Mouse (Mus musculus) CH12.LX (cell line): ENCODE results near the gene Mical3. TPM values are rescaled to one million over a fixed set of nuclear protein-coding genes. Genes with fewer than 3 reads are reported as not detected.
A peak's percentile ranks its signal among the peaks of the same experiment; 100 is the strongest.

Experiments used
- DNase-seq: peaks from one replicate; pipeline ENCODE4 v3.0.0-alpha.2; 2013; ENCODE audit errors: extremely low read depth
- H3K27ac ChIP-seq: 2 replicates; pipeline ENCODE4 v1.5.1; 2012; ENCODE audit warnings: low read depth, mild to moderate bottlenecking, control low read depth, moderate library complexity; ENCODE audit not compliant: insufficient read depth
- H3K27me3 ChIP-seq: replicated peaks from 2 replicates; pipeline ENCODE3; 2012; ENCODE audit warnings: inconsistent platforms
- H3K36me3 ChIP-seq, 2 experiments: replicated peaks in 1 of 2; 2 replicates each; pipeline versions ENCODE3 to v1.6.1; 2012; ENCODE audit warnings: inconsistent platforms in 1 of 2, low read length in 1 of 2, mild to moderate bottlenecking in 1 of 2, mixed read lengths in 1 of 2, moderate library complexity in 1 of 2; ENCODE audit not compliant: control insufficient read depth in 1 of 2, insufficient read depth in 1 of 2
- H3K4me1 ChIP-seq, 2 experiments: 2 replicates each; pipeline ENCODE4 v1.6.1; 2012; ENCODE audit warnings: inconsistent platforms in 1 of 2, moderate library complexity in 1 of 2; ENCODE audit not compliant: insufficient read depth in 2 of 2, control insufficient read depth in 1 of 2
- H3K4me2 ChIP-seq: 2 replicates; pipeline ENCODE4 v1.6.1; 2012; ENCODE audit warnings: low read depth, mild to moderate bottlenecking, control low read depth; ENCODE audit not compliant: poor library complexity, insufficient read depth, severe bottlenecking
- H3K4me3 ChIP-seq, 3 experiments: fragments of 150-350 bp in 1 of 3; sonication (generic) in 1 of 3; replicated peaks in 1 of 3; 2 replicates each; pipeline versions ENCODE3 to v1.5.1; 2011 to 2012; ENCODE audit warnings: low read depth in 2 of 3, low read length in 2 of 3, mild to moderate bottlenecking in 2 of 3, moderate library complexity in 2 of 3, control low read depth in 1 of 3, improper control_type of control experiment in 1 of 3, inconsistent platforms in 1 of 3, mixed read lengths in 1 of 3; ENCODE audit not compliant: poor library complexity in 1 of 3
- H3K79me2 ChIP-seq: replicated peaks from 2 replicates; pipeline ENCODE4 v1.6.1; 2012; ENCODE audit warnings: mild to moderate bottlenecking, moderate library complexity; ENCODE audit not compliant: control insufficient read depth, poor library complexity, insufficient read depth, severe bottlenecking; ENCODE audit errors: extremely low read depth
- H3K9ac ChIP-seq: 2 replicates; pipeline ENCODE4 v1.6.1; 2012; ENCODE audit warnings: low read depth, mild to moderate bottlenecking, control low read depth, moderate library complexity; ENCODE audit not compliant: insufficient read depth
- H3K9me3 ChIP-seq: replicated peaks from 2 replicates; pipeline ENCODE3; 2012; ENCODE audit warnings: low read length, inconsistent platforms, mixed read lengths
- CHD1 ChIP-seq: IDR thresholded peaks from 2 replicates; pipeline ENCODE4 v1.6.1; 2012; ENCODE audit warnings: low read depth, low read length, improper control_type of control experiment, inconsistent platforms
- MAZ ChIP-seq: IDR thresholded peaks from 2 replicates; pipeline ENCODE4 v1.6.1; 2012; ENCODE audit warnings: low read depth, mild to moderate bottlenecking, inconsistent platforms, low read length, improper control_type of control experiment, moderate library complexity
- NRF1 ChIP-seq: IDR thresholded peaks from 2 replicates; pipeline ENCODE4 v1.6.1; 2014; ENCODE audit warnings: low read depth, mild to moderate bottlenecking, inconsistent platforms, low read length, improper control_type of control experiment, moderate library complexity
- PAX5 ChIP-seq: IDR thresholded peaks from 2 replicates; pipeline ENCODE4 v1.6.1; 2012; ENCODE audit warnings: low read length, inconsistent platforms, mixed read lengths
- POLR2A ChIP-seq: IDR thresholded peaks from 2 replicates; pipeline ENCODE4 v1.6.1; 2011; ENCODE audit warnings: low read depth, mild to moderate bottlenecking, improper control_type of control experiment, low read length
- RAD21 ChIP-seq: IDR thresholded peaks from 2 replicates; pipeline ENCODE4 v1.6.1; 2011; ENCODE audit warnings: low read depth, mild to moderate bottlenecking, low read length, improper control_type of control experiment, moderate library complexity
- USF2 ChIP-seq: conservative IDR thresholded peaks from 2 replicates; pipeline ENCODE4 v1.6.1; 2011; ENCODE audit warnings: low read depth, low read length, improper control_type of control experiment
- ZKSCAN1 ChIP-seq: IDR thresholded peaks from 2 replicates; pipeline ENCODE4 v1.6.1; 2012; ENCODE audit warnings: low read depth, inconsistent platforms, low read length, improper control_type of control experiment, borderline replicate concordance
- ZMIZ1 ChIP-seq: IDR thresholded peaks from 2 replicates; pipeline ENCODE4 v1.6.1; 2012; ENCODE audit warnings: low read depth, mild to moderate bottlenecking, inconsistent platforms, low read length, improper control_type of control experiment
- ZNF384 ChIP-seq: IDR thresholded peaks from 2 replicates; pipeline ENCODE4 v1.6.1; 2012; ENCODE audit warnings: low read depth, low read length, improper control_type of control experiment, inconsistent platforms
- dilution Hi-C: fragments of 300-500 bp; cut with MboI; formaldehyde crosslinking; loops from 2 replicates; pipeline ENCODE4 v1.14.3; 2020; ENCODE audit warnings: low sequenced_read_pairs; ENCODE audit not compliant: extremely low pct_unique_long_range_greater_than_20kb, extremely low pct_ligation_motif_present
- in situ Hi-C: fragments of 300-500 bp; cut with MboI; formaldehyde crosslinking; loops from 3 replicates; pipeline ENCODE4 v1.14.3; 2019; ENCODE audit warnings: low sequenced_read_pairs, low pct_ligation_motif_present, low pct_unique_long_range_greater_than_20kb, mixed read lengths
- polyA plus RNA-seq: library from polyadenylated mRNA; unstranded; fragments of >175 nt; gene quantifications from 2 replicates; pipeline ENCODE4 v1.2.1, GENCODE M21; 2012; ENCODE audit warnings: low read depth; ENCODE audit not compliant: insufficient read length
- total RNA-seq, 2 experiments: library from RNA; depleted of rRNA; stranded (reverse); fragments of 300-350 nt in 1 of 2; fragments of >200 nt in 1 of 2; gene quantifications; 2 replicates each; pipeline ENCODE4 v1.2.3; 2012 to 2014

The Mical3 gene
- total and polyA plus RNA-seq, 3 experiments = 10.2 to 56.3 (median 26.8) TPM

- H3K36me3 ChIP-seq = peaks cover 0 to 33% of the 10 kb centered on the region in 2 experiments
- dilution Hi-C loops = no loop called here
- in situ Hi-C loops = no loop called here
- TF ChIP-seq ZKSCAN1 (no peak), POLR2A (no peak), CHD1 (no peak)
- TF ChIP-seq, all 38 proteins: peak for 0
- Histone ChIP-seq H3K9me3 (no peaks in the 10 kb centered on the region), H3K4me2 (no peak overlapping the region), H3K27me3 (no peaks in the 10 kb centered on the region), H3K9ac (no peak overlapping the region), H3K79me2 (peaks cover 8% of the 10 kb centered on the region), H3K4me3 (no peak overlapping the region), H3K4me1 (peaks cover 25 to 95% of the 10 kb centered on the region in 2 experiments), H3K27ac (no peak overlapping the region)
- no peak for DNase-seq
Measured at GRCm38 (mm10) chr6:121048696-121049095, 82.1 kb downstream of the Mical3 start.

- H3K9ac ChIP-seq = no peak overlapping the region
- dilution Hi-C loops = no loop called here
Measured at GRCm38 (mm10) chr6:121045345-121046080, 85.3 kb downstream of the Mical3 start.

GRCm38 (mm10) chr6:121043434-121044189, 87.2 kb downstream of the Mical3 start:
- TF ChIP-seq ZNF384 = peak; percentile 68; the same call in 1 of the 2 replicates
- no peak for TF ChIP-seq MAZ
- no peaks in the 10 kb centered on the region for H3K79me2 ChIP-seq
- H3K4me2 ChIP-seq = no peak overlapping the region
- no peak overlapping the region for H3K4me3 ChIP-seq
- H3K9me3 ChIP-seq = no peaks in the 10 kb centered on the region
- H3K27ac ChIP-seq = no peak overlapping the region
- peaks cover 20 to 90% of the 10 kb centered on the region in 2 experiments for H3K4me1 ChIP-seq
- in situ Hi-C loops (no loop called here), dilution Hi-C loops (no loop called here)
- peaks cover 27 to 66% of the 10 kb centered on the region in 2 experiments for H3K36me3 ChIP-seq
- no peak overlapping the region for H3K9ac ChIP-seq
- no peaks in the 10 kb centered on the region for H3K27me3 ChIP-seq
- peak; percentile 21 for DNase-seq

More at GRCm38 (mm10) chr6:121045345-121046080, 85.3 kb downstream of the Mical3 start:
- Histone ChIP-seq H3K9me3 (no peaks in the 10 kb centered on the region), H3K4me1 (peaks cover 20 to 88% of the 10 kb centered on the region in 2 experiments), H3K4me2 (no peak overlapping the region), H3K27ac (no peak overlapping the region), H3K27me3 (no peaks in the 10 kb centered on the region), H3K36me3 (peaks cover 12 to 54% of the 10 kb centered on the region in 2 experiments), H3K4me3 (no peak overlapping the region), H3K79me2 (no peaks in the 10 kb centered on the region)
- TF ChIP-seq NRF1 = no peak
- TF ChIP-seq PAX5 = no peak
- no peak for TF ChIP-seq MAZ
- no peak for TF ChIP-seq ZMIZ1
- TF ChIP-seq USF2 = no peak
- no peak for TF ChIP-seq RAD21
- DNase-seq = no peak
- in situ Hi-C loops = no loop called here
